Mouse (Mus musculus) G1E (cell line): ENCODE data around the gene Gm10563.

Experiments used
- CTCF ChIP-seq: IDR thresholded peaks from 2 replicates; pipeline ENCODE4 v1.5.1; 2012; ENCODE audit warnings: low read depth, low read length, inconsistent platforms, mixed read lengths
- GATA1 ChIP-seq: IDR thresholded peaks from 2 replicates; pipeline ENCODE4 v1.6.1; 2012; ENCODE audit warnings: borderline replicate concordance, low read length, inconsistent platforms, mixed read lengths

GRCm38 (mm10) chr4:155566555-155566954 lies 78.7 kb downstream of the Gm10563 start:
- TF ChIP-seq CTCF (no peak), GATA1 (no peak)
